Mouse (Mus musculus): ENCODE data around the gene C87436.

DNA sequence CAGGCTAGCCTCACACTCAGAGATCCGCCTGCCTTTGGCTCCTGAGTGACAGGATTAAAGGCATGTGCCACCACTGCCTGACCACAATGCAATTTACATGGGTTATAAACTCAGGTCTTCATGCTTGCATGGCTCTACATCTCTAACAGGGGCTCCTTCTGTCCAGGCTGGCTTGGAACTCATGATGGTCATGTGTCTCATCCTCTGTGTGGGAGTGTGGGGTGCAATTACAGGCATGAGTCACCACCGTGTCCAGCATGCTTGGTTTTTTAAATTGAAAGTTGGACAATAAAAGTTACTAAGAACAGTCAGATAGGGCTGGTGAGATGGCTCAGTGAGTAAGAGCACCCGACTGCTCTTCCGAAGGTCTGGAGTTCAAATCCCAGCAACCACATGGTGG lies 75.1 kb downstream of the C87436 start:
- TF ChIP-seq CTCF (IDR thresholded peaks at IDR 0.05; ENCODE audit: borderline replicate concordance, extremely low read depth, insufficient read depth, insufficient read length) (no peak), POLR2A (IDR thresholded peaks at IDR 0.05; ENCODE audit: borderline replicate concordance, extremely low read depth, insufficient read depth, insufficient read length, poor library complexity, severe bottlenecking) (no peak)

Data from brain, embryonic 14.5 days (tissue).